Mouse (Mus musculus) forebrain, embryonic 11.5 days (tissue): ENCODE measurements around the gene Smpdl3b. TPM values are rescaled to one million over a fixed set of nuclear protein-coding genes. Genes with fewer than 3 reads are reported as not detected.

Experiments used
- ATAC-seq: fragments of 200-750 bp; cut with Nextera tagmentation; replicated peaks from 2 replicates; pipeline ENCODE4 v1.8.0; 2017; ENCODE audit warnings: moderate TSS enrichment; ENCODE audit not compliant: low FRiP score
- DNase-seq: peaks from one replicate; pipeline ENCODE4 v3.0.0-alpha.2; 2017; ENCODE audit warnings: low spot score
- H3K27ac ChIP-seq: fragments of 300-500 bp; sonication (generic); 2 replicates; pipeline ENCODE4 v1.5.1; 2014; ENCODE audit warnings: low read depth, low read length
- H3K27me3 ChIP-seq: fragments of 300-500 bp; sonication (generic); 2 replicates; pipeline ENCODE4 v1.6.1; 2014; ENCODE audit warnings: mild to moderate bottlenecking, low read length, mixed read lengths; ENCODE audit not compliant: control insufficient read depth, insufficient read depth
- H3K36me3 ChIP-seq: fragments of 300-500 bp; sonication (generic); 2 replicates; pipeline ENCODE4 v1.6.1; 2014; ENCODE audit warnings: mild to moderate bottlenecking, low read length, moderate library complexity, mixed read lengths; ENCODE audit not compliant: control insufficient read depth, insufficient read depth
- H3K4me1 ChIP-seq: fragments of 300-500 bp; sonication (generic); replicated peaks from 2 replicates; pipeline ENCODE4 v1.6.1; 2014; ENCODE audit warnings: low read length, mixed read lengths; ENCODE audit not compliant: control insufficient read depth, insufficient read depth
- H3K4me2 ChIP-seq: fragments of 300-500 bp; sonication (generic); 2 replicates; pipeline ENCODE4 v1.6.1; 2014; ENCODE audit warnings: low read depth, mild to moderate bottlenecking, low read length, moderate library complexity, mixed read lengths; ENCODE audit not compliant: severe bottlenecking
- H3K4me3 ChIP-seq: fragments of 300-500 bp; sonication (generic); 2 replicates; pipeline ENCODE4 v1.5.1; 2014; ENCODE audit warnings: low read depth, low read length
- H3K9ac ChIP-seq: fragments of 300-500 bp; sonication (generic); 2 replicates; pipeline ENCODE4 v1.6.1; 2014; ENCODE audit warnings: low read length
- H3K9me3 ChIP-seq: fragments of 300-500 bp; sonication (generic); 2 replicates; pipeline ENCODE4 v1.6.1; 2016; ENCODE audit warnings: low read length, mixed read lengths; ENCODE audit not compliant: control insufficient read depth
- WGBS: fragments of 180-500 bp; shearing (Covaris S2); extraction: QIAGEN DNeasy Blood & Tissue Kit; methylation state at CpG from one replicate; pipeline ENCODE4 v1.1.7; 2014; 5-methylcytosine and 5-hydroxymethylcytosine counted together
- polyA plus RNA-seq: library from polyadenylated mRNA; unstranded; fragments of >200 nt; fragmentation: Nextera tagmentation; extraction: Ambion mirVana; gene quantifications from 2 replicates; pipeline ENCODE4 v1.2.1, GENCODE M21; 2014

Smpdl3b gene
- polyA plus RNA-seq, 1 experiment from 2014 or later = 4.6 TPM

DNA sequence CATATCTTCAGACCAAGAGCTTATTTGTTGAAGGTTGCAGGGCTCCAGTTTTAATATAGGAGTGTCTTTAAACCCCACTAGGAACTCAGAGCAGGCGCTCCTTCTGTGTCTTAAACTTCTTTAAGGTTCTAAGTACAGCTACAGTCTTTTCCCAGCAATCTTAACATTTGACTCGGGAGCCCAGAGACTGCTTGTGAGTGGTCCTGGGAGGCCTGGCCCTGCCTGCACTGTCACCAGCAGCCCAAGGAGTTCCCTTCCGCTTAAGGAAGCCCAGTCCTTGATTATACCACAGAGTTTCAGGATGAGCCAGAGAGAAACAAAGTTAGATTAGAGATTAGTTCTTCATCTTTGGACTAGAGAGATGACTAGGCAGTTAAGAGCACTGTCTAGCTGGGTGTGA, 63.7 kb downstream of the Smpdl3b start:
- DNase-seq = no peak

GRCm38 (mm10) chr4:132689634-132690033, 67.4 kb downstream of the Smpdl3b start:
- ATAC-seq (no peak), DNase-seq (no peak)
- H3K9ac ChIP-seq = no peak overlapping the region
- no peak overlapping the region for H3K4me3 ChIP-seq
- WGBS = 86% methylated on average over 2 of the region's 2 CpGs
- no peaks in the 10 kb centered on the region for H3K4me1 ChIP-seq
- no peaks in the 10 kb centered on the region; the same call in 1 of the 2 replicates for H3K36me3 ChIP-seq
- no peak overlapping the region for H3K4me2 ChIP-seq
- no peaks in the 10 kb centered on the region for H3K27me3 ChIP-seq
- H3K9me3 ChIP-seq = no peaks in the 10 kb centered on the region
- H3K27ac ChIP-seq = no peak overlapping the region

More for the DNA sequence above, 63.7 kb downstream of the Smpdl3b start:
- H3K4me1 ChIP-seq = no peaks in the 10 kb centered on the region
- WGBS = 92% methylated on average over 3 of the region's 3 CpGs
- no peaks in the 10 kb centered on the region for H3K9me3 ChIP-seq
- peaks cover 8% of the 10 kb centered on the region; the same call in 1 of the 2 replicates for H3K36me3 ChIP-seq
- H3K4me3 ChIP-seq = no peak overlapping the region
- no peak for ATAC-seq
- H3K4me2 ChIP-seq = no peak overlapping the region
- no peaks in the 10 kb centered on the region for H3K27me3 ChIP-seq
- no peak overlapping the region for H3K9ac ChIP-seq
- H3K27ac ChIP-seq = no peak overlapping the region

Other genes with a start within 250 kb of the Smpdl3b start
- 9.4 and 9.5 TPM in 2 replicates for gene Sesn2, start 246.8 kb downstream of the Smpdl3b start, polyA plus RNA-seq
- 905 and 906 TPM in 2 replicates for gene Atpif1, start 223.6 kb downstream of the Smpdl3b start, polyA plus RNA-seq
- 208 and 217 TPM in 2 replicates for gene Dnajc8, start 221.7 kb downstream of the Smpdl3b start, polyA plus RNA-seq
- gene Ptafr, start 193.2 kb downstream of the Smpdl3b start, polyA plus RNA-seq = 0.25 and 0.40 TPM in 2 replicates
- gene Eya3, start 118.3 kb downstream of the Smpdl3b start, polyA plus RNA-seq = 31.6 and 31.9 TPM in 2 replicates
- gene Xkr8, start 24.7 kb downstream of the Smpdl3b start, polyA plus RNA-seq = 4.8 and 5.5 TPM in 2 replicates
- gene Rpa2, start 11.1 kb upstream of the Smpdl3b start, polyA plus RNA-seq = 177 and 187 TPM in 2 replicates
- 0.87 and 1.0 TPM in 2 replicates for gene Themis2, start 39.1 kb upstream of the Smpdl3b start, polyA plus RNA-seq
- 69.6 and 80.4 TPM in 2 replicates for gene Ppp1r8, start 85.9 kb upstream of the Smpdl3b start, polyA plus RNA-seq
- 82.3 and 83.8 TPM in 2 replicates for gene Stx12, start 127.3 kb upstream of the Smpdl3b start, polyA plus RNA-seq
- 28.1 and 31.4 TPM in 2 replicates for gene Fam76a, start 165.3 kb upstream of the Smpdl3b start, polyA plus RNA-seq
- 0.13 TPM in 1 of 2 replicates, not detected in the other for gene Fgr, start 216.8 kb upstream of the Smpdl3b start, polyA plus RNA-seq